Mouse (Mus musculus) brain, embryonic 14.5 days (tissue): Measurements from ENCODE around the gene Mrps26.

Source experiments
- CTCF ChIP-seq: fragments of 200-500 bp; IDR thresholded peaks from 2 replicates; pipeline ENCODE4 v1.5.1; 2012; ENCODE audit warnings: inconsistent platforms, mild to moderate bottlenecking, moderate library complexity, borderline replicate concordance; ENCODE audit not compliant: insufficient read depth, insufficient read length; ENCODE audit errors: extremely low read depth
- POLR2A ChIP-seq: fragments of 200-500 bp; IDR thresholded peaks from 2 replicates; pipeline ENCODE4 v1.6.1; 2012; ENCODE audit warnings: mild to moderate bottlenecking, inconsistent platforms, borderline replicate concordance; ENCODE audit not compliant: poor library complexity, insufficient read depth, insufficient read length, severe bottlenecking; ENCODE audit errors: extremely low read depth

- TF ChIP-seq POLR2A (no peak), CTCF (no peak)
These were observed 32.1 kb downstream of the Mrps26 start for GRCm38 (mm10) chr2:130595596-130595995.
